Mouse (Mus musculus): ENCODE measurements at regions not wholly inside any gene's neighbourhood (a gene's known extent, or its start where the extent isn't known, plus 50 kb on each side); places are given as distances from the start of the nearest gene placed in this dataset.

DNA sequence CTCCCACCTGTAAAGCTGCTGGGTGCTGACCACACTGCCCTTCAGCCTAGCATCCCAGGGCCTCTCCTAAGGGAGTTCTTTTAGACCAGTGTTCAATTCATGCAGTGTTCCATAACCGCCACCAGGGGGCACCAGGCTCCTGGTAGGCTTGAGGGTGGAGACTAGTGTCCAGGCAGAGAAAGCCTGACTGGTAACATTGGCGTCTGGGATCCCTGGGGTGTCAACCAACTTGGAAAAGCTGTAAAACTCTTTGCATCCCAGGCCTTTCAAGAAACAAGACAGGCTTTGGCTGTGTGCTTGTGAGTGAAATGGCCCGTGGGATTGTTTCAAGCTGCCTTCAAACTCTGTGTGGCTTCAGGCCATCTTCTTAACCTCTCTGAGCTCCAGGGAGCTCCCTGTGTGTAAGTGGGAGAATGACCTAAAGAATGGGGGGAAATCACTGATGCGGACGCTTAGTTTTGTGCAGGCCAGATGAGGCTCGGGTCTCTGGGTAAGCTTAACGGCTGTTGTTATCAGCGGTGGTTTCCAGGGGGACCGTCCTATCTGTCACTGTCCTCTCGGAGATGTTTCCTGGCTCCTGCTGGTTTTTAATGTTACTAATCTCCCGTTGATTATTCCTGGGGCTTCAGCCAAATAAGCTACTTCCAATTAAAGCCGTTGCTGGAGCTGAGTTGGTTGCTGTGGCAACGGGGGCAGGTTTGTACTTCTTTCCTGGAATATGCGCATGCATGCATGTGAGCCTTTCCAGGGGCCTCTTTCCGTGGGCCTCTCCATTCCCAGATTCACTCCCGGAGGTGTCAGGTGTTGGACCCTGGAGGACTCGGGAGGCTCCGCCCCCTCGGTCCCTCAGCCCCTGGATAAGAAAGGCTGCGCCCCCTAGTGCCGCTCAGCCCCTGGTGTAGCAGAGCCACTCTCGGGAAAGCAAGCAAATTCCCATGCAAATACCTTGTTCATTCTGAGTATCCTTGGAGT, 147.6 kb upstream of the Kcnab2 start:
- TF ChIP-seq CTCF (IDR thresholded peaks at IDR 0.05; ENCODE audit: low read depth) (peak; percentile 88), EP300 (IDR thresholded peaks at IDR 0.05; ENCODE audit: low read depth) (no peak)

All from heart, postnatal 0 days (tissue).